Mouse (Mus musculus): ENCODE measurements at regions not wholly inside any gene's neighbourhood (a gene's known extent, or its start where the extent isn't known, plus 50 kb on each side); places are given as distances from the start of the nearest gene placed in this dataset.

- no peak overlapping the region for H3K4me2 ChIP-seq (replicated peaks)
- no peaks in the 10 kb centered on the region for H3K4me1 ChIP-seq (replicated peaks)
- ATAC-seq, result no peak
- H3K27ac ChIP-seq, result no peak overlapping the region
- H3K36me3 ChIP-seq, result no peaks in the 10 kb centered on the region
- H3K9me3 ChIP-seq, result no peaks in the 10 kb centered on the region
- no peaks in the 10 kb centered on the region for H3K27me3 ChIP-seq (replicated peaks)
- no peak overlapping the region for H3K9ac ChIP-seq
- H3K4me3 ChIP-seq (replicated peaks), result no peak overlapping the region
These were observed 175.5 kb downstream of the Plk2 start for GRCm38 (mm10) chr13:110570386-110570785.

GRCm38 (mm10) chr13:110573360-110574065 lies 178.7 kb downstream of the Plk2 start:
- WGBS, result 79% methylated on average over 7 of the region's 7 CpGs
- no peak for ATAC-seq
- no peak overlapping the region for H3K4me2 ChIP-seq (replicated peaks)
- no peaks in the 10 kb centered on the region for H3K36me3 ChIP-seq
- no peaks in the 10 kb centered on the region for H3K9me3 ChIP-seq
- H3K27ac ChIP-seq, result no peak overlapping the region
- H3K9ac ChIP-seq, result no peak overlapping the region
- no peaks in the 10 kb centered on the region for H3K27me3 ChIP-seq (replicated peaks)
- H3K4me3 ChIP-seq (replicated peaks), result no peak overlapping the region
- H3K4me1 ChIP-seq (replicated peaks), result no peaks in the 10 kb centered on the region

- no peak overlapping the region for H3K4me3 ChIP-seq (replicated peaks)
- WGBS, result 63% methylated on average over 6 of the region's 6 CpGs
- no peak for ATAC-seq
- H3K27me3 ChIP-seq (replicated peaks), result no peaks in the 10 kb centered on the region
- H3K9ac ChIP-seq, result no peak overlapping the region
- no peaks in the 10 kb centered on the region for H3K4me1 ChIP-seq (replicated peaks)
- H3K36me3 ChIP-seq, result no peaks in the 10 kb centered on the region
- H3K4me2 ChIP-seq (replicated peaks), result no peak overlapping the region
- no peak overlapping the region for H3K27ac ChIP-seq
- H3K9me3 ChIP-seq, result no peaks in the 10 kb centered on the region
These were observed 180.1 kb downstream of the Plk2 start for GRCm38 (mm10) chr13:110574764-110575471.

- ATAC-seq, result no peak
- Histone ChIP-seq H3K9me3 (no peaks in the 10 kb centered on the region), H3K27ac (no peak overlapping the region), H3K4me2 (replicated peaks) (no peak overlapping the region), H3K36me3 (no peaks in the 10 kb centered on the region), H3K9ac (no peak overlapping the region), H3K4me3 (replicated peaks) (no peak overlapping the region), H3K27me3 (replicated peaks) (no peaks in the 10 kb centered on the region), H3K4me1 (replicated peaks) (no peaks in the 10 kb centered on the region)
- WGBS, result 48% methylated on average over 7 of the region's 7 CpGs
These were observed 183.3 kb downstream of the Plk2 start for GRCm38 (mm10) chr13:110578159-110578558.

GRCm38 (mm10) chr13:110580166-110580565 lies 185.3 kb downstream of the Plk2 start:
- H3K27me3 ChIP-seq (replicated peaks), result no peaks in the 10 kb centered on the region
- no peak overlapping the region for H3K27ac ChIP-seq
- no peak overlapping the region for H3K9ac ChIP-seq
- H3K4me1 ChIP-seq (replicated peaks), result no peaks in the 10 kb centered on the region
- no peaks in the 10 kb centered on the region for H3K36me3 ChIP-seq
- no peak overlapping the region for H3K4me3 ChIP-seq (replicated peaks)
- no peak overlapping the region for H3K4me2 ChIP-seq (replicated peaks)
- 90% methylated on average over 4 of the region's 4 CpGs for WGBS
- no peaks in the 10 kb centered on the region for H3K9me3 ChIP-seq
- no peak for ATAC-seq

GRCm38 (mm10) chr13:110580570-110580969 lies 185.7 kb downstream of the Plk2 start:
- H3K4me2 ChIP-seq (replicated peaks), result no peak overlapping the region
- no peaks in the 10 kb centered on the region for H3K36me3 ChIP-seq
- no peaks in the 10 kb centered on the region for H3K9me3 ChIP-seq
- no peaks in the 10 kb centered on the region for H3K4me1 ChIP-seq (replicated peaks)
- H3K9ac ChIP-seq, result no peak overlapping the region
- no peak for ATAC-seq
- no peaks in the 10 kb centered on the region for H3K27me3 ChIP-seq (replicated peaks)
- no peak overlapping the region for H3K4me3 ChIP-seq (replicated peaks)
- WGBS, result 69% methylated on average over 5 of the region's 5 CpGs
- H3K27ac ChIP-seq, result no peak overlapping the region

GRCm38 (mm10) chr13:110584765-110585164 lies 189.9 kb downstream of the Plk2 start:
- 84% methylated on average over 10 of the region's 10 CpGs for WGBS
- no peak for ATAC-seq
- Histone ChIP-seq H3K9ac (no peak overlapping the region), H3K4me1 (replicated peaks) (no peaks in the 10 kb centered on the region), H3K27me3 (replicated peaks) (no peaks in the 10 kb centered on the region), H3K9me3 (no peaks in the 10 kb centered on the region), H3K4me3 (replicated peaks) (no peak overlapping the region), H3K4me2 (replicated peaks) (no peak overlapping the region), H3K27ac (no peak overlapping the region), H3K36me3 (no peaks in the 10 kb centered on the region)

GRCm38 (mm10) chr13:110594630-110595029 lies 199.8 kb downstream of the Plk2 start:
- Histone ChIP-seq H3K4me3 (replicated peaks) (no peak overlapping the region), H3K27me3 (replicated peaks) (no peaks in the 10 kb centered on the region), H3K9ac (no peak overlapping the region), H3K27ac (no peak overlapping the region), H3K4me2 (replicated peaks) (no peak overlapping the region), H3K9me3 (no peaks in the 10 kb centered on the region), H3K36me3 (no peaks in the 10 kb centered on the region), H3K4me1 (replicated peaks) (no peaks in the 10 kb centered on the region)
- ATAC-seq, result no peak
- 82% methylated on average over 3 of the region's 3 CpGs for WGBS

GRCm38 (mm10) chr13:110599666-110600065 lies 204.8 kb downstream of the Plk2 start:
- H3K4me2 ChIP-seq (replicated peaks), result no peak overlapping the region
- H3K9ac ChIP-seq, result no peak overlapping the region
- no peak overlapping the region for H3K27ac ChIP-seq
- WGBS, result 77% methylated on average over 3 of the region's 3 CpGs
- H3K27me3 ChIP-seq (replicated peaks), result no peaks in the 10 kb centered on the region
- H3K4me1 ChIP-seq (replicated peaks), result no peaks in the 10 kb centered on the region
- H3K9me3 ChIP-seq, result no peaks in the 10 kb centered on the region
- no peak for ATAC-seq
- no peak overlapping the region for H3K4me3 ChIP-seq (replicated peaks)
- no peaks in the 10 kb centered on the region for H3K36me3 ChIP-seq

- Histone ChIP-seq H3K4me1 (replicated peaks) (no peaks in the 10 kb centered on the region), H3K9me3 (no peaks in the 10 kb centered on the region), H3K9ac (no peak overlapping the region), H3K4me3 (replicated peaks) (no peak overlapping the region), H3K27me3 (replicated peaks) (no peaks in the 10 kb centered on the region), H3K36me3 (no peaks in the 10 kb centered on the region), H3K27ac (no peak overlapping the region), H3K4me2 (replicated peaks) (no peak overlapping the region)
- no peak for ATAC-seq
- 83% methylated on average over 9 of the region's 9 CpGs for WGBS
These were observed 205.5 kb downstream of the Plk2 start for GRCm38 (mm10) chr13:110600377-110600776.

- Histone ChIP-seq H3K36me3 (no peaks in the 10 kb centered on the region), H3K9ac (no peak overlapping the region), H3K4me1 (replicated peaks) (no peaks in the 10 kb centered on the region), H3K9me3 (no peaks in the 10 kb centered on the region), H3K27me3 (replicated peaks) (no peaks in the 10 kb centered on the region), H3K4me3 (replicated peaks) (no peak overlapping the region), H3K27ac (no peak overlapping the region), H3K4me2 (replicated peaks) (no peak overlapping the region)
- no peak for ATAC-seq
- WGBS, result 39% methylated on average over 5 of the region's 5 CpGs
These were observed 206.5 kb downstream of the Plk2 start for GRCm38 (mm10) chr13:110601352-110601751.

- no peak overlapping the region for H3K27ac ChIP-seq
- H3K9me3 ChIP-seq, result no peaks in the 10 kb centered on the region
- 68% methylated on average over 6 of the region's 6 CpGs for WGBS
- no peak for ATAC-seq
- H3K4me3 ChIP-seq (replicated peaks), result no peak overlapping the region
- no peak overlapping the region for H3K4me2 ChIP-seq (replicated peaks)
- no peaks in the 10 kb centered on the region for H3K27me3 ChIP-seq (replicated peaks)
- no peaks in the 10 kb centered on the region for H3K36me3 ChIP-seq
- H3K9ac ChIP-seq, result no peak overlapping the region
- H3K4me1 ChIP-seq (replicated peaks), result no peaks in the 10 kb centered on the region
These were observed 207.0 kb downstream of the Plk2 start for GRCm38 (mm10) chr13:110601840-110602239.

- no peak overlapping the region for H3K4me3 ChIP-seq (replicated peaks)
- no peak overlapping the region for H3K27ac ChIP-seq
- no peaks in the 10 kb centered on the region for H3K9me3 ChIP-seq
- no peak overlapping the region for H3K4me2 ChIP-seq (replicated peaks)
- no peaks in the 10 kb centered on the region for H3K36me3 ChIP-seq
- no peaks in the 10 kb centered on the region for H3K27me3 ChIP-seq (replicated peaks)
- ATAC-seq, result no peak
- 90% methylated on average over 1 of the region's 1 CpGs for WGBS
- H3K9ac ChIP-seq, result no peak overlapping the region
- H3K4me1 ChIP-seq (replicated peaks), result no peaks in the 10 kb centered on the region
These were observed 208.0 kb downstream of the Plk2 start for GRCm38 (mm10) chr13:110602894-110603293.

All from intestine, embryonic 15.5 days (tissue).